Mouse (Mus musculus) liver (tissue): Measurements from ENCODE around the gene Slc45a3.

Experiments
- DNase-seq: peaks from one replicate; pipeline ENCODE4 v3.0.0-alpha.2; 2020; ENCODE audit warnings: mixed read lengths

Slc45a3 gene

DNA sequence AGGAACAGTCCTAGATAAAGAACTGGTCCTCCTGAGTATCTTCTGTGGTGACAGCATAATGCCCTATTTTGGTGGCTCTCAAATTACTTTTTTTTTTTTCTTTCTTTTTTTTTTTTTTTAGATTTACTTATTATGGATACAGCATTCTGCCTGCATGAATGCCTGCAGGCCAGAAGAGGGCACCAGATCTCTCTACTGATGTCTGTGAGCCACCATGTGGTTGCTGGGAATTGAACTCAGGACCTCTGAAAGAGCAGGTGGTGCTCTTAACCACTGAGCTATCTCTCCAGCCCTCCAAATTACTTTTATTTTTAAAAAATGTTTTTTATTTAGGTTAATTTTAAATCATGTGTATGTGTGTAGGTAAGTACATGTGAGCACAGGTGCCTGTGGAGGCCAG lies 37.7 kb downstream of the Slc45a3 start:
- DNase-seq = no peak

DNA sequence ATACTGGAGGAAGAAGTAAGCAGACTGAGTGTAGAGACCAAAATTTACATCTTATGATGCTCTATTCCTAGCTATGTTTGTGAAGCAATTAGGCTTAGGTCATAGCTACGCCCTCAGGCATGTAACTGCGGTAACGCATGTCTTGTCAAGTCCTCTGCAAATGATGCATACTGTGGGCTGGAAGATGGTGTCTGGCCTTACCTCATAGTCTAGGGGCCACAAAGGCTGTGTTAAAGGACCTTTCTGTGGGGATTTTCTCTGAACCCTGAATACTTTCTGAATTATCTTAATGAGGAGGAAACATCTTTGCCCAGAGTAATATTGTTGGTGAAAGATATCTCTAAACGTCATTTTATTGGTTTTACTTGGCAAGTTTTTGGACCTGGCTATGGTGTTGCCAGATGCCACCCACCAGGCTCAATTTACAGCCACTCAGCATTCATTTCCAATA lies 39.1 kb downstream of the Slc45a3 start:
- no peak for DNase-seq

DNA sequence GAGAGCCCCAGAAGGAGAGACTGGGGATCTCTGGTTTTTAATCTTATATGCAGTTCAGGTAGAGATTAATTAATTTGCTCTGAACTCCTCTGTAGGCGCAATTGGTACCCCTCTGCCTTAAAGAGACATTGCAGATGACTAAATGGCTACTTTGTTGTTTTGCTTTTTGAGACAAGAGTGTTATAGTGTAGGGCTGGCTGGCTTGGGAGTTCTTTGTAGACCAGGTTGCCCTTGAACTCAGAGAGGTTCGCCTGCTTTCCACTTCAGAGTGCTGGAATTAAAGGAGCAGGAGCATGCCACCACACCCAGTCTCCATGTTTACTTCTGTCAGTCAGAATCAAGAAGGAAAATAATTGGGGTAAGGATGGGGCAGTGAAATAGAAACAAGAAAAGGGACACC lies 40.3 kb downstream of the Slc45a3 start:
- DNase-seq = no peak

DNA sequence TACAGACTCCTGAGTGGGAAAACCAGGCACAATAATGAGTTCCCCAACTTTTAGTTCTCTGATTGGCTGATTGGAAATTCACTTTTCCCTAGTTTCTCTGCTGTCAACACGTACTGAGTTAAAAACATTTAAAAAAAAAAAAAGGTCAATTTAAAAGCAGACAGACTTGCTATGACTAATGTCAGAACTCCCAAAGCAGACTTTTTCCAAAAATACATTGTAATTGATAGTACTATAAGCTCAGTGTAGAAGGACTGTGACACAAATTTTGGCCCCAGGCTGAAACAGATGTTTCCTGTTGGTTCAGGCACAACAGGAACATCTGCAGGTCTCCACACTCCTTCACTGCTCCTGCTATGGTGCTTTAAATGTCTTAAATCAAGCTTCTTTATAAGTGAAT lies 41.0 kb downstream of the Slc45a3 start:
- no peak for DNase-seq

DNA sequence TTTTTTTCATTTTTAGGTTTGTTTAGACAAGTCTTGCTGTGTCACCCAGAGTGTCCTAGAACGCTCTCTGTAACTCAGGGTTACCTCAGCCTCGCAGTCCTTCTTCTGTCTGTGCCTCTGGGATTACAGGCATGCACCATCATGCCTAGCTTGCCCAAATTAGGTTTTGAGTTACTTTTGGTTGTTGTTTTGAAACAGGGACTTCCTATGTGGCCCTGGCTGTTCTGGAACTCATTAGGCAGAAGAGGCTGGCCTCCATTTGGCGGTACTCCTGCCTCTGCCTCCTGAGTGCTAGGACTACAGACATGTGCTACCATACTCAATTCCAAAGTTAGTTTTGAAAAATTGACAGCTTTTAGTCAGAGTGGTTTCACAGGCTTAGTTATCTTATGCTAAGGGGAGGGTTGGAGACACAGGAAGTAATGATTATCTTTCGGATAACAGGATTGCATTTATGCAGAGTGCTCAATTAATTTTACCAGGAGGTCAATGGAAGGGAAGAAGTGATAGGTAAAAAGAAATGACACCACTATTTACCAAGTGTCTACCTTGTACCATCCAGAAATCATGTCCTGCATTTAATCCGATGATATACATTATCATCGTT lies 41.9 kb downstream of the Slc45a3 start:
- no peak for DNase-seq

DNA sequence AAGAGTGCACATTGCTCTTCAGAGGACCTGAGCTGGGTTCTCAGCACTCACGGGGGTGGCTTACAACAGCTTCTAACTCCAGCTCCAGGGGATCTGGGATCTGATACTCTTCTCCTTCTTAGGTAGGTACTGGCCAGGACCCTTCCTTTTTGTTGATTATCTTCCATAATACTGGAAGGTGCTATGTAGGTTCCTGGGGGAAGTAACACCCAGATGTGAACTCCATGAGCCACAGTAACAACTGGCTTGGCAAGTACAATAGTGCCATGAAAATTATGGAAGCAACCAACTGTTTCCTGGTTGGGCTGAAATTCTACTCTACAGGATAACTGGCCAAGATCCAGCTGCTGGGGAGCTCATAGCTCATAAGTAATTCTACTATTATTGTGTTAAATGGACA lies 42.7 kb downstream of the Slc45a3 start:
- DNase-seq = no peak

DNA sequence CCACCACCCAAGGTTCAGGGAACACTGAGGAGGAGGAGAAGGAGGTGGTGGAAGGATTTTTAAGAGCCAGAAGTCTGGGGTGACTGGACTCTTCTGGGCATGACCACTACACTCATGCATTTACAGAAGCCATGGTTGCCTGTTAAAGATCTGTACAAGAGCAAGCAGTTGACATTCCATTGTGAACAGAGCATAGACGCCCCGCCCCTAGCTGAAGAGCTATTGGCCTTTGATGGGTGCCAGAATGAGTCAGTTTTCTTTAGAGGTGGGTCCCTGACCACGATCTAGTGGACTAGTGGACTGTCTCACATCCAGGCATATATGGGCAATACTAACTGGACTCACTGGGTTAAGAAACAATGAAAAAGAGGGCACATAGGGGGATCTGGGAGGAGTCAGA lies 43.3 kb downstream of the Slc45a3 start:
- no peak for DNase-seq

DNA sequence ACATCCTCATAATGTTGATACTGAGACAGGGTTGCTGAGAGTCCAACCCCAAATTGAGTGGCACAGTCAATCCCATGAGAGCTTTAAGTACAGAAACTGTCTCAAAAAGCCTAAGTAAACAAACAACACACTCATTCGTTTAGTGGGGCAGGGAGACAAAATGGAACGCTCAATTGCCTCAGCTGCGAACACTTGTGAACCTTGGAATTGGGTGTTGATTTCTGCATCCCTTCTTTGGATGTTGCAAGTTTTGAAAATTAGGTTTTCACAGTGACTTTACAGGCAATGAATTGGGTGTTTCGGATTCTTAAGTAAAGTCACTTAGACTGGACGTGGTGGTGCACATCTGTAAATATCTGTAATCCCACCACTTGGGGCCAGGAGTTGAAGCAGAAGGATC lies 44.0 kb downstream of the Slc45a3 start:
- no peak for DNase-seq

DNA sequence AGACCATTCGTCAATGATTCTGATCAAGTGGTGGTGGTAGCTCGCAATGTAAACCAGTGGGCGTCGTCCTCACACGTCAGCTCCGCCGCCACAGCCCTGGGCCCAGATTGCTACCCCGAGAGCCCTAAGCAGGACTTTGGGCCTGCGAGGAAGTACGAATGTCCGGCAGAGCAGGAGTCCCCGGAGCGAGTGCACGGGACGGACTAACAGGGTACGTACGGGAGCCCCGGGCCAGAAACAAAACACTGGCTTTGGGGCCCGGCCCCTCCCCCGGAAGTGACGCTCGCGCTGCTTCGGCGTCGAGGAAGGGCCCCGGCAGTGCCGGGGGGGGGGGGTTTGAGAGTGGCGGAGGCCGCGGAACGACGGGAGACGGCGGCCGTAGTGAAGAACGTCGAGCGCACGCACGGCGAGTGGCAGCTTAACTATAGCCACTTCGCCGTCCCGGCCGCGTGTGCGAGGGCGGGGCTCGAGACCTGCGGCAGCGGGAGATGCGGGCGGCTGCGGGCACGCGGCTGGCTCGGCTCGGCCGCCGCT lies 44.6 kb downstream of the Slc45a3 start, which contains the start of gene Elk4:
Elk4 (plus strand) TSS at position 326 of the 534 bp plus-strand sequence.
- DNase-seq = peak; percentile 90

DNA sequence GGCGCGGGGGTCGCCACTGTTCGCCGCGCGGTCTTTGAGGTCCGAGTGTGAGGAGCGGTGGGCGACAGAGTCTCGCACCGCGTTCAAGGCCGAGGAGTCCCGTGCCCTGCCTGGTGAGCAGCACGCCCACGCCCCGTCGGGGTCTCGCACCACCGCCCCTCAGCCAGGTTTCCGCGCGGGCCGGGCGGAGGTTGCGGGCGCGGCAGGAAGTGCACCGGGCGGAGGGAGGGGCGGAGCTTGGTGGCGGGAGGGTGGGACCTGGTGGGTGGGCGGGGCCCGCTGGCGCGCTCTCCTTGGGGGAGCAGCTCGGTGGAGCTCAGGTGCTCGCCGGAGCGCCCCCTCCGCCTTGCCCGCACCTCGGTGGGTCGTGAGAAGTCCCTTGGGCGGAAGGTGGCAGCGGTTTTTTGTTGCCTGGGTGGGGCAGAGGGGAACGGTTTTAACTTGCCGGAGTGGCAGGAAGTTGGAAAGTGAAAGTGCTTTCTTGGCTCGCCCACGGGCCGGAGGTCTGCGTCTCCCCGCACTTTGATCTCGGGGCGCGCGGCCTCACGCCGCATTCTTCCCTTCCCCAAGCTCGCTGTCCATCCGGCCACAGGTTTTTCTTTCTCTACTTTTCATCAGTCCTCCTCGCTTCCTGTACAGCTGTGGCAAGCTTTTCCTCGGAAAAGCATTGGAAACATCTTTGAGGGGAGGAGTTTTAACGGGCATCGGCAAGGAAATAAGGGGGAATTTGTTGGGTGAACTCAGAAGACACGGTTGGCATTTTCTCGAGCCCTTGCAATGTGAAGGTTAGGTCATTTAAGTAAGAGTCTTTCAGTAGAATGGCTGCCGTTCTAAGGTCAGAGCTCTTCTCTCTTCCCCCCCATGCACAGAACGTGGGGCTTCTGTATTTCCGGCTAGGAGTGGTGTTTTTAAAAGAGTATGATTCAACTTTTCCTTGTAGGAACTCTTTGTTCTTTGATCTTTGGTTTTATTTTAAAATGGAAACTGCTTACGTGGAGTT lies 45.4 kb downstream of the Slc45a3 start:
- DNase-seq = peak; percentile 95

DNA sequence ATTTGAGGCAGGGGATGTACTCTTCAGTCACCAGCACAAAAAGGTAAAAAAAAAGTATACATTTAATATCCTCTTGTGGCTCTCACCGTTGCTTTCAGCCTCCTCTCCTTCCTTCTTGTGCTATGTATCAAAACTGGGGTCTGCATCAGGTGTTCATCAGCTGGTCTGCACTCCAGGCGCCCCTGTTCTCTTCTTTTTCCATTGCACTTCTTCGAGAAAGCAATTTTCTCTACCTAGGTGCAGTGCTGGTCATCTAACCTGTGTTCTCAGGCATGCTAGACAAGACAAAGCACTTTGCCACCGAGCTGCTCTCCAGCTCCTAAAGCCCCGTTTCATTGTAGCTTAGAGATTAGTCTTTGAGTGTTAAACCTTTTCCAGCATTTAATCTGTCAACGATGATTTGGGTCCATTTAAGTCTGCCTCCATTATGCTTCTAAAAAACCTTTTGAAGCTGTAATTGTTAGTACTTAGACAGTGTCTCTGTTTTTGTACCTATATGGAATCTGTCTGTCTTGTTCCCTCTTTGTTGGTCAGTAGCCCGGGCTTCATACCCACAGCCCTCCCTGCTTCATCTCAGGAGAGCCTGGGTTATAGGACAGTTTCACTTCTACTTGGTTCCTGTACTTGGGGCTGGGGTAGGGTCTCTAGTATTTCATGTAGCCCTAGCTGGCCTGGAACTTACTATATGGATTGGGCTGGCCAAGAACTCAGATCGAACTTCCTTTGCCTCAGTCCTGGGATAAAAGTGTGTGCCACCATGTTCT lies 46.3 kb downstream of the Slc45a3 start:
- DNase-seq = no peak

DNA sequence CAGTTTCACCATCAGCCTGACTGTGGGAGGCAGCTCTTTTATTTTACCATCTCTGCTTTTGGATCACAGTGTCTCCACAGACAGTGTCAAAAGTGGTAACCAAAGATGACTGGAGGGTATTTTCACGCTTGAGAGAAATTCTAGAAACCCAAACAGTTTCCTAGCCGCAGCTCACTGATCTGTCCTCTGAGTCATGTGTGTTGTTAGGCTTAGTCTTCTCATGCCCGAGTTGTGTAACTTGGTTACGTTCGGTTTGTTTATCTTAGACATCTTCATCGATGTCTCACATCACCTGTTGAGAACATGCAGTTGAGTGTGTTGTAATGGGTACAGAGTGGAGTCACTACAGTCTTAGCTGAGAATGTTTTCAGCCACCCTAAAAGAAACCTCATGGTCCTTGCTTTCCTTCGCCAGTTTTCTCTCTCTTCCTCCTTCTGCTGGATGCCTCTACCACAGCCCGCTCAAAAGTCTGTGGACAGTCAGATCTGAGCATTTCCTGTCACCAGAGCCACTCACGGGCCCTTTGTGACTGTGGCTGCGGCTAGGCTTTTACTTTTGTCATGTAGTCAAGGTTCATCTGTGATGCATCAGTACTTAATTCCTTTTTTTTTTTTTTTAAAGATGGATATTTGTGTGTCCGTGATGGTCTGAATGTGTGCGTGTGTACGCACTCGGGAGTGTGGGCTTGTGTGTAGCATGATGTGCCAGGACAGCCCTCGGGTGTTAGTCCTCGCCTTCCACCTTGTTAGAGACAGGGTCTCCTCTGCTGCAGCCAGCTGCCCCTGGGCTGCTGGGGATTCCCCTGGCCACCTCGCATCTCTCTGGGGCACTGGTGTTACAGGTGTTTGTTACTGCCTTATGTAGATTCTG lies 48.1 kb downstream of the Slc45a3 start:
- no peak for DNase-seq

DNA sequence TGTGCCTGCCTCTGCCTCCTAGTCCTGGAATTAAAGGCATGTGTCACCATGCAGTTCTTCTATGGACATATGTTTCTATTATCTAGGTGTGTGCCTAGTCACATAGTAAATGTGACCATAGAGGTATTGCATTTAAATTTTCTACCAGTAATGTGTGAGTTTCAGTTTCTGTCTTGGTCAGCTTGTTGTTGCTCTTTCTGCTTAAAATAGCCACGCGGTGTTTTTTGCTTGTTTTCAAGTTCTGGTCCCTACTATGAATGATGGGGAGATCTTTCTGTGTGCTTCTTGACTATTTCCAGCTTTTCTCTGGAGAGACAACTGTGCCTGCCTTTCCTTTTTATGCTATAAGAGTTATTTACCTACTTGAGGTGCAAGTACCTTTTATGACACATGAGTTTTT lies 49.0 kb downstream of the Slc45a3 start:
- no peak for DNase-seq

DNA sequence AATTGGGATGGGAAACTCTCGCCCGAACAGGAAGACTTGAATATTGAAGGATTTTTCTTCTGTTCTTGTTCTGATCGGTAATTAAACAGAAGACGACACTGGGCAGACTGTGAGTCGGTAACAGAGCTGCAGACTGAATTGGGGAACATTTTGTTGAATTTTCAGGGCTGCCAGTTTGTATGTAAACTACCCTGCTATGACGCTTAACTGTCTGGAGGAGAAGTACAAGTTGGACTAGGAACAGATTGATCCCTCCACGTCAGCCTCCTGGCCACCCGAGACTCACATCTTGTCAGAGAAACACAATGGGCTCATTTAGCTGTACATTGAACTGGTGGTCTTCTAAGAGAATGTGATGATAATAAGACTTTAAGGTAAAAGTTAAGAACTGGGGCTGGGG lies 50.1 kb downstream of the Slc45a3 start:
- DNase-seq = no peak

DNA sequence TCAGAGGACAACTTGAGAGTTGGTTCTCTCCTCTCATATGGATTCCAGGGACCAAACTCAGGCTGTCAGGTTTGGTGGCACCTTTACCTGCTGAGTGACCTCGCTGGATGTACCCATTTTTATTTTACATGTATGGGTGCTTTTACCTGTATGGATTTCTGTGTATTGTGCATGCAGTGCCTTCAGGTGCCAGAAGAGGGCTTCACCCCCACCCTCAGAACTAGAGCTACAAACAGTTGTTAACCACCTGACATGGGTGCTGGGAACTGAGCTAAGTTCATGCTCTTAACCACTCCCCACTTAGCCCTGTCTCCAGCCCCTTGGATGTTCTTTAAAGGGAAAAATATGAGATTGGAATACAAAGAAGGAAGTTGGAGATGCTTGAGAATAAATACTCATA lies 52.0 kb downstream of the Slc45a3 start:
- no peak for DNase-seq

DNA sequence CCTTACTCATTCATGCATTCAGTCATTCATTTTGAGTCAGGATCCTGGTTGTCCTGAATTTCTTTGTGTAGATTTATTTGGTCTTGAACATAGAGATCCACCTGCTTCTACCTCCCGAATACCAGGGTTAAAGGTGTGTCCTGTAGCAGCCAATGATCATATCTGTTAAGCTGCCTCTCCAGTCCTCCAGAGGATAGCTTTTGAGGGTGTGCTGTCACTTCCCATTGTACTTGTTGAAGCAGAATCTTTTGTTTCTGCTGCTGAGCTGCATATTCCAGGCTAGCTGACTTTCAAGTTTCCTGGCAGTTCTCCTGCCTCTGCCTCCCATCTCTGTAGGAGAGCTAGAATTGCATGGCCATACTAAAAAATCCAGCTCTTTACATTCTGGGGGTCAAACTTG lies 53.9 kb downstream of the Slc45a3 start:
- DNase-seq = no peak

DNA sequence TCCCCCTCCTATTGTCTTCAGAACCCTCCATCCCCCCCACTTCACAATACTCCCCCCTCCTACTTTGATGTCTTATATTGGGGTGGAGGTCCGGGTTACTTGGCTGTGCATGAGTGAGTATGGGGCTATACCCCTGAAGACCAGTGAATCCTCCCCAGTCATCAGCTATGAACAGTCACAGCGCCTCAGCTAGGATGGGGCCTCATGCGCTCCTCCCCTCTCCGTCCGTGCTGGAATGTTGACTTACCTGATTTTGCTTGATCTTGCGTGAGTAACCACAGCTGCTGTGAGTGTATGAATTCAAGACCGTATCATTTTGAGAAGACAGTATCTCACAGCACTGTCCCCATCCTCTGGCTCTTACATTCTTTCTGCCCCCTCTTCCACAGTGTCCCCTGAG lies 57.1 kb downstream of the Slc45a3 start:
- DNase-seq = no peak

DNA sequence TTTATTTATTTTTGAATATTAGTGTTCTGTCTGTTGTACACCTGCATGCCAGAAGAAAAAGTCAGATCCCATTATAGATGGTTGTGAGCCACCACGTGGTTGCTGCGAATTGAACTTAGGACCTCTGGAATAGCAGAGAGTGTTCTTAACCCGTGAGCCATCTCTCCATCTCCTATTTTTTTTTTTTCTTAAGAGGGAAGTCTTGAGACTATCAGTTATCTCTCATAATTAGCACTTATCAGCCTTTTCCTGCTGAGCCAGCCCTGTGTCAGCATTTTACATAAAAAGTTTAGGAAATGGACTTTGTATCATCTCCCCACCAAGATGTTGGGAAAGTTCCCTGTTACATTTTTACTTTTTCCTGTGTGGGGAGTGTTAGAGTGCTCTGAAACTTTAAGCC lies 59.3 kb downstream of the Slc45a3 start:
- DNase-seq = no peak

DNA sequence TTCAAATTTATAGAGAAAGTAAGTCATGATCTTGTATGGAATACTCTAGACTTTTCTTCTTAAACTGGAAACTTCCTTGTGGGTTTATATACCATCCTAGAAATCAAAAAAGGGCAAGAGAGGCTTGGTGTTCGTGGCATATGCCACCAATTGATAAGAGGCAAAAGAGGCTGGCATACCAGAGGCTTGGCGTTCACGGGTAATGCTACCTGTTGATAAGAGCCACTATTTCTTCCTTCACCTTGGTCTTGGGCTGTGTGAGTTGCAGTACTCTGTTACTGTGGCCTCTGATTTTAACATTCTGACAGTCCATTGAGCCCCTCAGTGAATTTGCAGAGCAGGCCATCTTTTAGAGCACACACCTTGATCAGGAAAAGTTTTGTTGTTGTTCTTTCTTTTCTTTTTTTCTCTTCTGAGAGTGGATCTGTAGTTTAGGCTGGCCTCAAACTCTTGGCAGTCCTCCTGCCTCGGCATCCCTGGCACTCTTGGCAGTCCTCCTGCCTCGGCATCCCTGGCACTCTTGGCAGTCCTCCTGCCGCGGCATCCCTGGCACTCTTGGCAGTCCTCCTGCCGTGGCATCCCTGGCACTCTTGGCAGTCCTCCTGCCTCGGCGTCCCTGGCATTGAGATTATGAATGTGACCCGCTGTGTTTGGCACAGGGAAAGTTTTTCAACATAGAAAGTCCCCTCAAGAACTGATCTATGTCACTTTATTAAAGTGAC lies 64.3 kb downstream of the Slc45a3 start:
- DNase-seq = peak; percentile 77

DNA sequence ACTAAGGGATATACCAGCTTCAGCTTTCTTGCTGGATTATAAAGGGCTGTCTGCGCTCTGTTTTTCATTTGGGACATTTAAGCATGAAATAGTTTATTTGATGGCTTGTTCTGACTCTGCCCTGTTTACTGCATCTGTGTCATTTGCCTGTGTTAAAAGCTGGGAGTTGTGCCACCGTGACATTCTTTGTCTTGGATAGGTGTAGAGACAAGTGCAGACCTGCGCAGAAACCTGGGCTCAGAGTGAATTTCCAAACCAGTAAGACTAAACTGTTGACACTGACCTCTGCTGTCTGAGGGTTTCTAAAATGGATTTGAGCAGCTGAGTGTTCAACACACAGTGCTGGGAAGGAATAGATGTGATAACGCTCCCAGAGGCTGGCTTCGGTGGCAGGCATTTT lies 65.2 kb downstream of the Slc45a3 start:
- DNase-seq = no peak

DNA sequence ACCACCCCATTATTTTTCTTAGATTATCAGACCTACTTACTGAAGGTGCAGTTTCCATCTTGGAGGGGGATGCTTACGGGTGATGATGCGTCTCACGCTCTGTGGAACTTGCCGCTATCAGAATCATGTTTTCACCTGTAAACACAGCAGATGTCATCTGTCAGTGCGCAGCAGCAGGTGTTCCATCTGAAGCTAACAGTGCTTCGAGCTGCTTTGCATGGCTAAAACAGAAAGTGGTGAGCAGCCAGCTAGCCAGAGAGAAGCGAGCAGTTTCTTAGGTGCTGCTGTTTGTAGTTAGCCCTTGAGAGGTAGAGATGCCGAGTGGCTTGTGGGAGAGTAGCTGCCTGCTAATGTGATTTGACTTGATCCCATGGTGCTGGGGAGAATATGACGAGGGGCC lies 65.6 kb downstream of the Slc45a3 start:
- DNase-seq = no peak
